Mouse (Mus musculus) heart, postnatal 10 days (tissue): ENCODE data around the gene Mtif2. TPM values are rescaled to one million over a fixed set of nuclear protein-coding genes. Genes with fewer than 3 reads are reported as not detected.
"Not testable (repeated sequence)": the region's sequence is repeated elsewhere in the genome, so short reads cannot be mapped to it uniquely, and the experiment has no call there.

ENCODE experiments used
- DNase-seq, 2 experiments: peaks; one replicate each; pipeline ENCODE4 v3.0.0; 2021
- intact Hi-C: fragments of 180-260 bp; cut with DNase I; formaldehyde crosslinking; loops from one replicate; pipeline ENCODE4 v1.15.1; 2025
- total RNA-seq, 2 experiments: library from RNA; stranded (reverse); gene quantifications; 2 replicates each; pipeline ENCODE4 v1.2.3; 2021

The Mtif2 gene
- total RNA-seq, result 10 to 100 TPM; 50.2 to 53.4 TPM

GRCm38 (mm10) chr11:29525988-29526794 lies at the start of gene Mtif2:
Mtif2 (plus strand) TSS chr11:29526408.
- intact Hi-C loops, result no loop called here
- DNase-seq, result peak; percentile 86 to 90

GRCm38 (mm10) chr11:29493135-29493534 lies 33.1 kb upstream of the Mtif2 start:
- DNase-seq, result no peak
- intact Hi-C loops, result no loop called here

DNA sequence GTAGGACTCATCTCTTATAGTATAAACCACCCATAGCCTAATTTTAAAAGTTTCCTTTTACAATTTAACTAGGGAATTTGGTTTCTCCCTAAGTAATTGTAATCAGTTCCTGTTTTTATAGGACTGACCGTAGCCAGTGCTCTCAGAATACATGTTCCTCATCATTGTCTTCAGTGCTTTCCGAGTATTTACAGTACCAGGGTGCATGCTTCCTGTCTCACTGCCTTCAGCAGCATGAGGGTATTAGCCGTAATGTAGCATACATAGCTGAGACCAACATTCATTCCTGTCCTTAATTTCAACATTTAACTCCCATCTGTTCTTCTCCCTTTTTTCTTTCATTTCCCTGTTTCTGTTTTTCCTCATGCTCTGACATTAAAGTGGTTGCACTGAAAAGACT lies 29.2 kb upstream of the Mtif2 start:
- no peak for DNase-seq
- intact Hi-C loops, result no loop called here

DNA sequence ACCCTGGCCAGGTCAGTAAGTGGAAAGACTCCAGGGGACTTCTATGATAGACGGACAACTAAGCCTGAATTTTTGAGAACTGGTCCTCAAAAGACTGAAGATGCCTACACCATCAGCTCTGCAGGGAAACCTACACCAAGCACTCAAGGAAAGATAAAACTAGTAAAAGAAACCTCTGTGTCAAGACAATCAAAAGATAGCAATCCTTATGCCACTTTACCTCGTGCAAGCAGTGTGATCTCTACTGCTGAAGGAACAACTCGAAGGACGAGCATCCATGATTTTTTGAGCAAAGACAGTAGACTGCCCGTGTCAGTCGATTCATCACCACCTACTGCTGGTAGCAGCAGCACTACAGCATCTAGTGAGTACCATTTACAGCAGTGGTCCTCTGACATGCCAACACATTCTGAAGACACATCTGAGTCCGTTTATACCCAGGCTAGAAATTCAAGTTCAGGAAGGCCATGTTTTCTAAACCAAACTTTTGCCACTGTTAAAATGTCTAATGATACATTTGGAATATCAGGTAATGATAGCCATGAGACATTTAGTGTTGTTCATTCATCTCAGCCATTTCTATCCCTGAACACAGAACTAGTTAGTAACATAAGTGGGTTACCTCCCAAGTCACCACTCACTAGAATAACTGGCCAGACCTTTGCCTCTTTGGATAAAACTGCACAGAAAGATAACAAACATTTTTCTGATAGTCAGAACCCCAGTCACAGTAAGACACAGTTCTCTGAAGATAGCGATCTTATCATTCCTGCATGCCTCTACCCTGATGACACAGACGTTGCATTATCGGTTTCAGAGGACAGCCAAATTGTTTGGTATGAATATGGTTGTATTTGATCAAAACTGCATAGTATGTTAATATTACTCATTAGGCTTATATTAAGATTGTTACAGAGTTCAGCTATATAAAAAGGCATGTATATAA lies 22.0 kb upstream of the Mtif2 start:
- intact Hi-C loops, result no loop called here
- DNase-seq, result no peak

DNA sequence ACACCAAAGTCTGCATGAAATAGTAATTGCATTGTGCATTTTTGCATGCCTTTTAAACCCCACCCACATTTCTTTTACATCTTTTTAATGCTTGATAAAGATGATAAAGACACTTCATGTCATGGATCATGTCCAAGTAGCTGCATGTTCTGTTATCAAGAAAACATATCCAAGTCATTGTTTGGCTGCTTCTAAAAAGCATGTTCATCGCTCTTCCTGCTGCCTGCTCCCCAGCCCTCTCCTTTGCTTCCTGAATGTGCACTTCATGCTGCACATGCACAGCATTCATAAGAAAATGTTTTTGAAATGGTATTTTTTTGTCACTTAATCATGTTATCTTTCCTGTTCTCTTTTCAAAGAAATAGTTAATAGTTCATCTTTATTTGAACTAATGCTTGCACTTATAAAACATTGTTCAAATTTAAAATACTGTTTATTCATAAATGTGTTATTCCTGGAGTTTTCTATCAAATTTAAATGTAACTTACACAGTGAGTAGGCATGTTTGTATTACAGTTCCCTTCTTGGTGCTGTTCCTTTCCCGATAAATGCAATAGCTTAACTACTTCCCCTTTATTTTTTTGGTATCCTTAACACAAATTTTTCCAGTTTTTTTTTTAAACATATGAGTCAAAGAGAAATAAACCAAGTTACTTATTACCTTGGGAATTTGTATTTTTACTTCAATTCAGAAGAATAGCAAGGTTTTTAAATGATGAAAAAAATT lies 21.1 kb upstream of the Mtif2 start:
- intact Hi-C loops, result no loop called here

GRCm38 (mm10) chr11:29509421-29509820 lies 16.8 kb upstream of the Mtif2 start:
- intact Hi-C loops, result no loop called here
- DNase-seq, result no peak

More for the DNA sequence above, 21.1 kb upstream of the Mtif2 start:
- DNase-seq, result no peak

DNA sequence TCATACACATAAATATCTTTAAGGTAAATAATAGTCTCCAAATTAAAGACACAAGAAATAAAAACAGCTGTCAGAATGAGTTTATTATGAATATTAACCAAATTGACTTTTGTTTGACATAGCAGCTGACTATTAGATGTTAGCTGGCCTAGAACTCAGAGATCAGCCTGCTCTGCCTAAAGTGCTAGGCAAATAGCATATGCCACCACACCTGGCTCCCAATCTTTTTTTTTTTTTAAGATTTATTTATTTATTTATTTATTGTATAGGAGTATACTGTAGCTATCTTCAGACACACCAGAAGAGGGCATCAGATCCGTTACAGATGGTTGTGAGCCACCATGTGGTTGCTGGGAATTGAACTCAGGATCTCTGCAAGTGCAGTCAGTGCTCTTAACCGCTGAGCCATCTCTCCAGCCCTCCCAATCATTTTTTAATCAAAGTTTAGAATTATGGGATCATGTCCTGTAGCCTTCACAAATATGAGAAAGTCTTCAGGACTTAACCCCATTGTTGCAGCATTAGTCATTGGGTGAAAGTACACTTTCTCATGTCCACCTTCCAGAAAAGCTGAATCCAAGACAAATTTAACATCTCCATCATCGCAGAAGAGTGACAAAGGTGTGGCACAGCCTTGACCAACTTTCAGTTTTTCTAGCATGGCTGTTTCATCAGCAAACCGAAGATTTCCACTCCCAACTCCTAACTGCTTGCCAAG lies 13.2 kb upstream of the Mtif2 start:
- DNase-seq, result no peak
- intact Hi-C loops, result no loop called here

GRCm38 (mm10) chr11:29514325-29514681 lies 11.9 kb upstream of the Mtif2 start:
- DNase-seq, result no peak
- intact Hi-C loops, result no loop called here

DNA sequence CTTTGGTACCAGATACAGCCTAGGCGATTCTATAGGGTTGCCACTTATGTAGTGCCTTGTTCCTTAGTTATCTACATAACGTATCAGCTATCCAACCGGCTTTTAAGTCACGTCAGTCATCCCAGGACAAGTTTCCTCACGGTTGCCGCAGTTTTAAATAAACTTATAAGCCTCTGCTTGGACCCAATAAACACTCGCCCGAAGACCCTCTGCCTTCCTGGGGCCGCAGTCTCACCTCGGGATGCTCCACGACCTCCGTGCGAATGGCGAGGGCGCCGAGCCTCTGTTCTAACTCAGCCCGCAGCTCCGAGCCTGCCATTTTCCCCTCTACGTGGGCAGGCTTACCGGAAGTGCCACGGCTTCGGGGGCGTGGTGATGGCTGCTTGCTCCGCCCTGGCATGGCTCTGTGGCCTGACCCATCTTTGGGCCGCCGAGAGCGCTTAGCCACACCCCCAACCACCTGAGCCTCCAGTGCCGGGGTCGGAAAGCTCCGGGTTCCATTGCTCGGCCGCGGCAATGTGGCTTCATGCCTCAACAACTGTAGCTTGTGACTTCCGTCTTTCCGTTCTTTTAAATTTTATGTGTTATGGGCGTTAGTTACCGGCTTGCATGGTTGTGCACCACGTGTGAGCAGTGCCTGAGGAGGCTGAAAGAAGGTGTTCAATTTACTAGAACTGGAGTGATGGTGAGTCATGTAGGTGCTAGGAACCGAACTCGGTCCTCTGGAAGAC lies 11.4 kb upstream of the Mtif2 start, which contains the start of gene Prorsd1:
Prorsd1 (minus strand) TSS at position 352 of the 731 bp plus-strand sequence.
- peak; percentile 93 to 94 for DNase-seq
- intact Hi-C loops, result no loop called here

DNA sequence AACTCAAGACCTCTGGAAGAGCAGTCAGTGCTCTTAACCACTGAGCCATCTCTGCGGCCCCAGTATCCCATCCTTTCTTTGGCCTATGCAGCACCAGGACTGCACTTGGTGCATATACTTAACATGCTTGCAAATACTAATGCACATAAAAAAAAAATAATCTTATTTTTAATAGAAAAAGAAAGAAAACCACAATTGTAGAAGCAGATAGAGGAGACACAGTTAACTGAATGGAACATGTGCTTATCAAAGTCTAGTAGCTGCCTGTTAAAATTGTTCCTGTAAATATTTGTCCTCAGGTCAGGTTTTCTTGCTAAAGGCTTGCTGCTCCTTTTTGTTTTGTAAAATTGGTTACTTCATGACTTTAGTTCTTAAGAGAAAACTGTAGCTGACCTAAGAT lies 12.0 kb downstream of the Mtif2 start:
- DNase-seq, result no peak
- intact Hi-C loops, result no loop called here

DNA sequence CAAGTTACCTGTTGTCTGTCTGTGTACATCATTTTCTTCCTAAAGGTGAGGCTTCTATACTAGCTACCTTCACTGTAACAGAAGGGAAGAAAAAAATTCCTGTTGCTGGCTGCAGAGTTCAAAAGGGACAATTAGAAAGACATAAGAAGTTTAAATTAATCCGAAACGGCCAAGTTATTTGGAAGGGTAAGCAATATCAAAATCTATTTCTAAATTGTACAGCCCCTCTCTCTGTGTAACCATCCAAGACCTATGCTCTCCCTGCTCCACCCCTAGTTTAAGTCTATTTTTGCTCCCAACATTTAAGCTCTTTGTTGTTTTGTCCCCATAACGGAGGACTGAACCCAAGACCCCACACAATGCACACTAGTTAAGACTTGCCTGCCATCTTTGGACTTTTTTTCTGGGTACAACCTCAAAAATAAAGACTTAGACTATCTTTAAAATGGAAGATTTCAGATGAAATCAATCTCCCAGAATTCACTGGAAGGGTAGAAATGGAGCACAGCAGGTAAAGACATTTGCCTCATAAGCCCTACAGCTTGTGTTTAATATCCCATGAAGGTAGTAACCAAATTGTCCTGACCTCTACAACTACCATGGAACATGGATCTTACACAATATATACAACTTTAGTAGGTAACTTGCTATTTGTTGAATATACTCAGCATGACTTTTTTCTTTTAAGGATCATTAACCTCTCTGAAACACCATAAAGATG lies 18.2 kb downstream of the Mtif2 start:
- intact Hi-C loops, result no loop called here
- no peak for DNase-seq

DNA sequence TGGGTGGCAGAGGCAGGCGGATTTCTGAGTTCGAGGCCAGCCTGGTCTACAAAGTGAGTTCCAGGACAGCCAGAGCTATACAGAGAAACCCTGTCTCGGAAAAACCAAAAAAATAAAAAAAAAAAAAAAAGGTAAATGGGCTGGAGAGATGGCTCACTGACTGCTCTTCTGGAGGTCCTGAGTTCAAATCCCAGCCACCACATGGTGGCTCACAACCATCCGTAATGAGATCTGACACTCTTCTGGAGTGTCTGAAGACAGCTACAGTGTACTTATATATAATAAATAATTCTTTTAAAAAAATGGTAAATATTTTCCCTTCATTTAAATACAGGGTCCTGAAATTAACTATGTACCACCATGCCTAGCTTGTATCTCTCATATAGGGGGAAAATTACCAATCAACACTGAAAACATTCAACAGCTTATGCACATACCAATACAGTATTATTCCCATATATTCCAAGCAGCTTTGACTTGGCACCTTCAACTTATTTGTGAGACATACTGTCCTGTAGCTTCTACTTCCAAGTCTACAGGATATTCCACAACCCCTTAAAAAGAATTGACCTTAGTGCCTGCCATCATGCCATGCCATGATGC lies 19.0 kb downstream of the Mtif2 start:
- DNase-seq, intact Hi-C loops: not testable (repeated sequence)

DNA sequence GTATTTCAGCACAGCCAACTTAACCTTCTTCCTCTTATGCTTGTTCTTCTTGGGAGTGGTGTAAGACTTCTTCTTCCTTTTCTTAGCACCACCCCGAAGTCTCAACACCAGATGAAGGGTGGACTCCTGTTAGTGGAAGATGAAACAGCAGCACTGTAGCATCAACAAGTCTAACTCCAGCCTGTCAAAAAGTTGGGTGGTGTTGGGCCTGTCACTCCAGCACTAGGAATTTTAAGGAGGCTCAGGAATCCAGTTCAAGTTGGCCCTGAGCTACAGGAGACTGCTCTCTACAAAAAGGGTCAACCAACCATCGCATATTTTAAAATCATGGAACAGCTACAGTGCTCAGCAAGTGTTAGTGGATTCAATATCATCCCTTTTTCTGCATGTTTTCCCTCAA lies 20.1 kb downstream of the Mtif2 start:
- intact Hi-C loops, DNase-seq: not testable (repeated sequence)

- DNase-seq, result no peak
- intact Hi-C loops, result no loop called here
These were observed 20.6 kb downstream of the Mtif2 start for GRCm38 (mm10) chr11:29546762-29547161.

GRCm38 (mm10) chr11:29547249-29547751 lies 21.1 kb downstream of the Mtif2 start:
- DNase-seq, result no peak
- intact Hi-C loops, result no loop called here

- peak; percentile 97 for DNase-seq
- intact Hi-C loops, result loop anchor here (1.0 kb wide), 1 partner anchor 144 kb away; the partner anchor contains the start of gene Rtn4
These were observed 21.7 kb downstream of the Mtif2 start, which contains the start of the genes Clhc1 and Rps27a for GRCm38 (mm10) chr11:29547752-29548503. Clhc1 (plus strand) TSS chr11:29547950. Rps27a (minus strand) TSS chr11:29548109.
